Mouse (Mus musculus): Measurements from ENCODE around the gene Slc37a3. TPM values are rescaled to one million over a fixed set of nuclear protein-coding genes. Genes with fewer than 3 reads are reported as not detected.

Gene Slc37a3
- polyA plus RNA-seq (2012; rRNA removed), result 26.2 and 27.8 TPM in 2 replicates

DNA sequence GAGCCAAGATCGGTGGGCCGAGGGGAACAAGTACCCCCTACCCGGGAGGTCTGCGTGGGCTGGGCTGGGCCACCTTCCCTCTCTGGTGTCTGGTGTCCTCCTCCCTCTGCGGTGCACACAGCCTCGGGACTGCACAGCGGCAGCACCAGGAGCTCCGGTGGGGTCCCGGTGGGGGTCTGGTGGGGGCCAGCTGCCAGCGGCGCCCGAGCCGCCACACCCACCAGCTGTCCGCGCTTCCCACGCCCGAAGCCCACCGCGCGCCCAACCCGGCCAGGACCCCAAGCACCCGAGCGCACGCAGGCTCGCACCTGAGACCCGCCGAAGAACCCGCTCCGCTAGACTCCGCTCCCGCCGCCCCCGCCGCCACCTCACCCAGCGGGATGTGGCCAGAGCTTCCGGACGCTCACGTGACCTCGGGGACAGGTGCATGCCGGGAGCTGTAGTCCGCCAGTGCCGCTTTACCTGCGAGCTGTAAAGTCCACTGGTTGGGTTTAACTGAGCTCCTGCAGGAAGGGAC is at the start of gene Slc37a3:
Gene Slc37a3, minus strand, starts transcription at position 365 of the 517 bp plus-strand sequence.
- under 1% methylated on average over 42 of the region's 43 CpGs for WGBS

DNA sequence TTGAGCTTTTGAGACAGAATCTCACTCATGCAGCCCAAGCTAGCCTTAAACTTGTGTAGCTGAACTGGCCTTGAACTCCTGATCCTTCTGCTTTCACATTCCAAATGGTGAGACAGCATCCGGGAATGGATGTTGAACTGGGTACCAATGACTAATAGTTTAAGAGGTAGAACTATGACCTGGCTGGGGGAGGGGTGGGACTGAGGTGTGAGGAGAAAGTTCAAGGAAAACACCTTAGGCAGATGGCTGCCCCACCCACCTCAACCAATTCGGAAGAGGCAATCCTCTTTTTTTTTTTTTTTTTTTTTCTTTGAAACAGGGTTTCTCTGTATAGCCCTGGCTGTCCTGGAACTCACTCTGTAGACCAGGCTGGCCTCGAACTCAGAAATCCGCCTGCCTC is 49.2 kb upstream of the Slc37a3 start:
- H3K4me1 ChIP-seq (ENCODE audit: control insufficient read depth, insufficient read depth, low read length), result no peaks in the 10 kb centered on the region
- 92% methylated on average over 4 of the region's 4 CpGs for WGBS
- H3K27me3 ChIP-seq (ENCODE audit: control insufficient read depth, insufficient read depth, low read length), result no peaks in the 10 kb centered on the region
- H3K27ac ChIP-seq (ENCODE audit: insufficient read depth, low read length), result no peak overlapping the region
- no peak overlapping the region for H3K4me3 ChIP-seq (replicated peaks; ENCODE audit: insufficient read depth, low read depth, low read length)
- TF ChIP-seq POLR2A (IDR thresholded peaks at IDR 0.05; ENCODE audit: borderline replicate concordance, insufficient read depth, low read length), result no peak
- no peak for TF ChIP-seq CTCF (IDR thresholded peaks at IDR 0.05; ENCODE audit: borderline replicate concordance, insufficient read depth, low read depth, low read length)
- no peak for DNase-seq

More for the DNA sequence above, at the start of gene Slc37a3:
- no peak for TF ChIP-seq CTCF (IDR thresholded peaks at IDR 0.05; ENCODE audit: borderline replicate concordance, insufficient read depth, low read depth, low read length)
- TF ChIP-seq POLR2A (IDR thresholded peaks at IDR 0.05; ENCODE audit: borderline replicate concordance, insufficient read depth, low read length), result peak; percentile 73
- H3K27me3 ChIP-seq (ENCODE audit: control insufficient read depth, insufficient read depth, low read length), result no peaks in the 10 kb centered on the region
- peak within 1 kb of the TSS; percentile 96 for H3K4me3 ChIP-seq (replicated peaks; ENCODE audit: insufficient read depth, low read depth, low read length)
- H3K27ac ChIP-seq (ENCODE audit: insufficient read depth, low read length), result peak within 1 kb of the TSS; percentile 77; the same call in 1 of the 2 replicates
- peak; percentile 90 to 91 for DNase-seq
- peaks cover 5% of the 10 kb centered on the region for H3K4me1 ChIP-seq (ENCODE audit: control insufficient read depth, insufficient read depth, low read length)

DNA sequence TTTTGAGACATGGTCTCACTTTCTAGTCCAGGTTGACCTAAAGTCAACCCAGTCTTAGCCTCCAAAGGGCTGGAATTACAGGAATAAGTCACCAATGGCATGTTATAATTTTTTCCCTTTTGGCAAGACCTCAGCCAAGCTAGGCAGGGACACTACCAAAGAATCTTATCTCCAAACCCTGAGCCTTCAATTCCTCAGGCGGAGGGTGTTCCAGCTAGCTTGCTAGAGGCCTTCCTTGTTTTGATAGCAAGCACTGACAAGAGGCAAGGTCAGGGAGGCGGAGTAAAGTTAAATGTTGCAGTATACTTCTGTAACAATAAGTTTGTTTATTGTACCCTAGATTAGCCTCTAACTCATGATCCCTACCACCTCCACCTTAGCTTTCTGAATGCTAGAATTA is 47.7 kb upstream of the Slc37a3 start:
- Histone ChIP-seq H3K27ac (ENCODE audit: insufficient read depth, low read length) (no peak overlapping the region), H3K4me1 (ENCODE audit: control insufficient read depth, insufficient read depth, low read length) (no peaks in the 10 kb centered on the region), H3K27me3 (ENCODE audit: control insufficient read depth, insufficient read depth, low read length) (no peaks in the 10 kb centered on the region), H3K4me3 (replicated peaks; ENCODE audit: insufficient read depth, low read depth, low read length) (no peak overlapping the region)
- no peak for TF ChIP-seq CTCF (IDR thresholded peaks at IDR 0.05; ENCODE audit: borderline replicate concordance, insufficient read depth, low read depth, low read length)
- no peak for TF ChIP-seq POLR2A (IDR thresholded peaks at IDR 0.05; ENCODE audit: borderline replicate concordance, insufficient read depth, low read length)
- 92% methylated on average over 2 of the region's 2 CpGs for WGBS
- DNase-seq, result no peak

- WGBS, result 92% methylated on average over 7 of the region's 7 CpGs
- H3K27me3 ChIP-seq (ENCODE audit: control insufficient read depth, insufficient read depth, low read length), result no peaks in the 10 kb centered on the region
- no peak overlapping the region for H3K27ac ChIP-seq (ENCODE audit: insufficient read depth, low read length)
- H3K4me3 ChIP-seq (replicated peaks; ENCODE audit: insufficient read depth, low read depth, low read length), result no peak overlapping the region
- TF ChIP-seq CTCF (IDR thresholded peaks at IDR 0.05; ENCODE audit: borderline replicate concordance, insufficient read depth, low read depth, low read length), result no peak
- TF ChIP-seq POLR2A (IDR thresholded peaks at IDR 0.05; ENCODE audit: borderline replicate concordance, insufficient read depth, low read length), result no peak
- DNase-seq, result no peak
- no peaks in the 10 kb centered on the region for H3K4me1 ChIP-seq (ENCODE audit: control insufficient read depth, insufficient read depth, low read length)
Measured at GRCm38 (mm10) chr6:39423686-39424085, 46.2 kb upstream of the Slc37a3 start.

DNA sequence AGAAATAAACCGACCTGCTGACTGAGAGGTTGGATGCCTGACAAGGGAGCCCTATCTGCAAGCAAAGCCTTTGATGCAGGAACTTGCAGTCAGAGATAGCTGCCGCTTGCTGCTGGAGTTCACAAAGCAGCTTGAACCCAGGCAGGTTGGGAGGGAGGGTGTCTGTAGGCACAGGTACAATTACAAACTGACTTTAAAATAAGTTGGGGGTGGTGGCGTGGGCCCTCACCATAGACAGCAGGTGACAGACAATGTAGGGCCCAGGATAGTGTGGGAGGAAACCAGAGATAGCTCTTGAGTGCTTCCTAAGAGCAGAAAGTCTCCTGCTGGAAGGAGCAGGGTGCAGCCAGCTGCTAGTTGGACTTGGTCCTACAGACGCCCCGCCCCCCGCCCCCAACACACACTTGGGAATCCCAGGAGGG is 45.7 kb upstream of the Slc37a3 start:
- WGBS, result 60% methylated on average over 6 of the region's 6 CpGs
- TF ChIP-seq POLR2A (IDR thresholded peaks at IDR 0.05; ENCODE audit: borderline replicate concordance, insufficient read depth, low read length) (no peak), CTCF (IDR thresholded peaks at IDR 0.05; ENCODE audit: borderline replicate concordance, insufficient read depth, low read depth, low read length) (no peak)
- Histone ChIP-seq H3K4me3 (replicated peaks; ENCODE audit: insufficient read depth, low read depth, low read length) (no peak overlapping the region), H3K27ac (ENCODE audit: insufficient read depth, low read length) (no peak overlapping the region), H3K27me3 (ENCODE audit: control insufficient read depth, insufficient read depth, low read length) (no peaks in the 10 kb centered on the region), H3K4me1 (ENCODE audit: control insufficient read depth, insufficient read depth, low read length) (no peaks in the 10 kb centered on the region)
- DNase-seq, result no peak

- WGBS, result 52% methylated on average over 4 of the region's 4 CpGs
- no peak for DNase-seq
- Histone ChIP-seq H3K27ac (ENCODE audit: insufficient read depth, low read length) (no peak overlapping the region), H3K4me1 (ENCODE audit: control insufficient read depth, insufficient read depth, low read length) (no peaks in the 10 kb centered on the region), H3K27me3 (ENCODE audit: control insufficient read depth, insufficient read depth, low read length) (no peaks in the 10 kb centered on the region), H3K4me3 (replicated peaks; ENCODE audit: insufficient read depth, low read depth, low read length) (no peak overlapping the region)
- TF ChIP-seq CTCF (IDR thresholded peaks at IDR 0.05; ENCODE audit: borderline replicate concordance, insufficient read depth, low read depth, low read length) (no peak), POLR2A (IDR thresholded peaks at IDR 0.05; ENCODE audit: borderline replicate concordance, insufficient read depth, low read length) (no peak)
Measured at GRCm38 (mm10) chr6:39420867-39421266, 43.4 kb upstream of the Slc37a3 start.

GRCm38 (mm10) chr6:39419851-39420721 is 42.6 kb upstream of the Slc37a3 start, which contains the start of gene Mkrn1:
Mkrn1 (minus strand) TSS chr6:39420462.
- peak; percentile 92 to 93 for DNase-seq
- H3K27ac ChIP-seq (ENCODE audit: insufficient read depth, low read length), result peak within 1 kb of the TSS; percentile 99
- TF ChIP-seq POLR2A (IDR thresholded peaks at IDR 0.05; ENCODE audit: borderline replicate concordance, insufficient read depth, low read length), result peak; percentile 61
- no peak for TF ChIP-seq CTCF (IDR thresholded peaks at IDR 0.05; ENCODE audit: borderline replicate concordance, insufficient read depth, low read depth, low read length)
- under 1% methylated on average over 82 of the region's 82 CpGs for WGBS
- no peaks in the 10 kb centered on the region for H3K27me3 ChIP-seq (ENCODE audit: control insufficient read depth, insufficient read depth, low read length)
- no peaks in the 10 kb centered on the region for H3K4me1 ChIP-seq (ENCODE audit: control insufficient read depth, insufficient read depth, low read length)
- peak within 1 kb of the TSS; percentile 87 for H3K4me3 ChIP-seq (replicated peaks; ENCODE audit: insufficient read depth, low read depth, low read length)

All from cerebellum, adult 2 months (tissue).